Mouse (Mus musculus) liver, embryonic 15.5 days (tissue): ENCODE results near the gene Mrpl45. TPM values are rescaled to one million over a fixed set of nuclear protein-coding genes. Genes with fewer than 3 reads are reported as not detected.
A peak's percentile ranks its signal among the peaks of the same experiment; 100 is the strongest.

ENCODE experiments used
- ATAC-seq: fragments of 200-750 bp; cut with Nextera tagmentation; 2 replicates; pipeline ENCODE4 v1.8.0; 2017; ENCODE audit warnings: moderate number of reproducible peaks, mild to moderate bottlenecking, moderate library complexity; ENCODE audit not compliant: insufficient read depth
- H3K27ac ChIP-seq: fragments of 300-500 bp; sonication (generic); replicated peaks from 2 replicates; pipeline ENCODE4 v1.5.1; 2015; ENCODE audit warnings: mild to moderate bottlenecking, inconsistent platforms
- H3K27me3 ChIP-seq: fragments of 300-500 bp; sonication (generic); 2 replicates; pipeline ENCODE4 v1.6.1; 2015; ENCODE audit warnings: mild to moderate bottlenecking, inconsistent platforms
- H3K36me3 ChIP-seq: fragments of 300-500 bp; sonication (generic); replicated peaks from 2 replicates; pipeline ENCODE4 v1.6.1; 2015; ENCODE audit warnings: moderate library complexity, mild to moderate bottlenecking, inconsistent platforms
- H3K4me1 ChIP-seq: fragments of 300-500 bp; sonication (generic); replicated peaks from 2 replicates; pipeline ENCODE4 v1.6.1; 2015; ENCODE audit warnings: inconsistent platforms
- H3K4me2 ChIP-seq: fragments of 300-500 bp; sonication (generic); 2 replicates; pipeline ENCODE4 v1.6.1; 2015; ENCODE audit warnings: moderate library complexity, mild to moderate bottlenecking, inconsistent platforms
- H3K4me3 ChIP-seq: fragments of 300-500 bp; sonication (generic); replicated peaks from 2 replicates; pipeline ENCODE4 v1.5.1; 2015; ENCODE audit warnings: mild to moderate bottlenecking, inconsistent platforms
- H3K9ac ChIP-seq: fragments of 300-500 bp; sonication (generic); 2 replicates; pipeline ENCODE4 v1.6.1; 2015; ENCODE audit warnings: moderate library complexity, mild to moderate bottlenecking, inconsistent platforms
- H3K9me3 ChIP-seq: fragments of 300-500 bp; sonication (generic); replicated peaks from 2 replicates; pipeline ENCODE4 v1.6.1; 2016; ENCODE audit warnings: inconsistent platforms
- WGBS: fragments of 180-500 bp; shearing (Covaris S2); methylation state at CpG from one replicate; pipeline ENCODE4 v1.1.7; 2015; ENCODE audit warnings: mixed read lengths; ENCODE audit not compliant: insufficient replicate concordance; 5-methylcytosine and 5-hydroxymethylcytosine counted together
- polyA plus RNA-seq: library from polyadenylated mRNA; unstranded; fragments of >200 nt; fragmentation: Nextera tagmentation; extraction: Ambion mirVana; gene quantifications from 2 replicates; pipeline ENCODE4 v1.2.1, GENCODE M21; 2015

Mrpl45 gene
- polyA plus RNA-seq, 1 experiment from 2014 or later: 24.4 TPM

DNA sequence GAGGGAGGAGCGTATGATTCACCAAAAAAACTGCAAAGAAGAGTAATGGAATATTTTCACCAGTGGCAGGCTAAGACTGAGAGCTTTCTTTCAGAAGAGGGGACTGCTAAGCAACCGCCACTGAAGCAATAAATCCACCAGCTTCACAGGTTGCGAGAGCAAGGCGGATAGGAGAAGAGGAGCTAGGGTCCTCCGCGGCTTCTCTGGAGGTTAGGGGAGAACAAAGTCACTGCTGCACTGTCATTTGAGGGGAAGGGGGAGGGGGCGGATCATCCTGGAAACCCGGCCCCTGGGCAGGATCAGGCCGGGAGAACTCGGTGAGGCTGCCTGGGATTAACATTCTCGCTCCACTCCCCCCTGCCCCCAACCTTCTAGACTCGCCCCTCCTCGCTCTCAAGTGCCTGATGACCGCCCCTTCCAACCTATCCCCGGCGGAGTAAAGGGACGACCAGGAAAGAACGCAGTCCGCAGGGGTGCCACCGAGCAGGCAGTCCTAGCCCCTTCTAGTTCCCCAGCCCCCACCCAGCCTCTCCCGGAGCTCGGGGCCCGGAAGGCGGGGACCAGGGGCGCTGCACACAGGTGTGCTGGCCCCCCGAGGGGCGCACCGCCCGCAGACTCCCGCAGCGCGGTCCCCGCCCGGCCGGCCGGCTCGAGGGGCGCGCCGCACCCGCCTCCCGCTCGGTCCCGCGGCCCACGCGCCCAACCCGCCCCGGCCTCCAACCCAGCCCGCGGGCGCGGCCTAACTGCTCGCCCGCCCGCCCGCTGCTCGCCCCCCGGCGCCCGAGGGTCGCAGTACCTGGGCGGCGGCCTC lies 35.9 kb upstream of the Mrpl45 start:
- H3K9ac ChIP-seq: peak overlapping the region; percentile 97
- WGBS: 1% methylated on average over 64 of the region's 64 CpGs
- no peaks in the 10 kb centered on the region; the same call in 1 of the 2 replicates for H3K27me3 ChIP-seq
- H3K36me3 ChIP-seq: no peaks in the 10 kb centered on the region
- peak overlapping the region; percentile 88 for H3K27ac ChIP-seq
- no peaks in the 10 kb centered on the region for H3K9me3 ChIP-seq
- H3K4me2 ChIP-seq: peak overlapping the region; percentile 95
- H3K4me3 ChIP-seq: peak overlapping the region; percentile 97
- ATAC-seq: peak; percentile 77
- peaks cover 41% of the 10 kb centered on the region for H3K4me1 ChIP-seq

GRCm38 (mm10) chr11:97280216-97280861 lies 35.2 kb upstream of the Mrpl45 start, which contains the start of gene Npepps:
Npepps (minus strand) TSS chr11:97280638.
- WGBS: 1% methylated on average over 68 of the region's 83 CpGs
- H3K27ac ChIP-seq: peak within 1 kb of the TSS; percentile 88
- peak within 1 kb of the TSS; percentile 97 for H3K4me3 ChIP-seq
- ATAC-seq: peak; percentile 86
- H3K36me3 ChIP-seq: no peaks in the 10 kb centered on the region
- peak within 1 kb of the TSS; percentile 97 for H3K9ac ChIP-seq
- no peaks in the 10 kb centered on the region; the same call in 1 of the 2 replicates for H3K27me3 ChIP-seq
- no peaks in the 10 kb centered on the region for H3K9me3 ChIP-seq
- peaks cover 41% of the 10 kb centered on the region for H3K4me1 ChIP-seq
- H3K4me2 ChIP-seq: peak within 1 kb of the TSS; percentile 95

DNA sequence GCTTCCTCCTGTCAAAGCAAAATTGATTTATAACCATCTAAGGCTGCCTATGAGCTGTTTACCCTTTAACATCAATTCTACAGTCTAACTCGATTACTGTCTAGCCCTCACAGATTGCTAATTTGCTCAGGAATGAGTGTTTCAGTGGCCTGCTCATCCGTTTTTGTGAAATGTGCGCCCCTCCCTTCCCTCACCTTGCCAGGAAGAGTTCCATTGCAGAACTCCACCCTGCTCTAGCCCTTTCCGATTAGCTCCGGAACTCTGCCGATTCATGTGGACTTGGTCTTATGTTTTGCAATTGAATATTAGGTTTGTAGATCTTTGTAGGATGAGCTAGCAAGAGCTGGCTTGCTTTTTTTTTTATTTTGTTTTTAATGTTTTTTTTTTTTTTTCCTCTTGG lies 33.3 kb upstream of the Mrpl45 start:
- 70% methylated on average over 6 of the region's 6 CpGs for WGBS
- ATAC-seq: no peak
- no peak overlapping the region for H3K4me2 ChIP-seq
- no peaks in the 10 kb centered on the region for H3K9me3 ChIP-seq
- H3K27me3 ChIP-seq: peaks cover 5% of the 10 kb centered on the region; the same call in 1 of the 2 replicates
- peaks cover 32% of the 10 kb centered on the region for H3K4me1 ChIP-seq
- H3K27ac ChIP-seq: no peak overlapping the region
- no peak overlapping the region for H3K4me3 ChIP-seq
- H3K9ac ChIP-seq: no peak overlapping the region
- no peaks in the 10 kb centered on the region for H3K36me3 ChIP-seq

- H3K4me1 ChIP-seq: peaks cover 9% of the 10 kb centered on the region
These were observed 30.7 kb upstream of the Mrpl45 start for GRCm38 (mm10) chr11:97284854-97285253.

GRCm38 (mm10) chr11:97285852-97286775 lies 29.4 kb upstream of the Mrpl45 start:
- no peak for ATAC-seq
- WGBS: 54% methylated on average over 9 of the region's 9 CpGs
- no peak overlapping the region for H3K27ac ChIP-seq
- peaks cover 7% of the 10 kb centered on the region; the same call in 1 of the 2 replicates for H3K27me3 ChIP-seq
- H3K9me3 ChIP-seq: no peaks in the 10 kb centered on the region
- no peaks in the 10 kb centered on the region for H3K36me3 ChIP-seq
- peaks cover 2% of the 10 kb centered on the region for H3K4me1 ChIP-seq
- H3K4me3 ChIP-seq: no peak overlapping the region
- H3K9ac ChIP-seq: no peak overlapping the region
- no peak overlapping the region for H3K4me2 ChIP-seq

More at GRCm38 (mm10) chr11:97284854-97285253, 30.7 kb upstream of the Mrpl45 start:
- H3K27ac ChIP-seq: no peak overlapping the region
- H3K9ac ChIP-seq: no peak overlapping the region
- peaks cover 7% of the 10 kb centered on the region; the same call in 1 of the 2 replicates for H3K27me3 ChIP-seq
- ATAC-seq: no peak
- no peaks in the 10 kb centered on the region for H3K36me3 ChIP-seq
- WGBS: 51% methylated on average over 4 of the region's 4 CpGs
- no peak overlapping the region for H3K4me2 ChIP-seq
- no peak overlapping the region for H3K4me3 ChIP-seq
- no peaks in the 10 kb centered on the region for H3K9me3 ChIP-seq

GRCm38 (mm10) chr11:97286973-97287372 lies 28.5 kb upstream of the Mrpl45 start:
- no peak overlapping the region for H3K9ac ChIP-seq
- no peak overlapping the region for H3K4me3 ChIP-seq
- 44% methylated on average over 6 of the region's 6 CpGs for WGBS
- 0 out of 2 replicates have a peak, but pooled peaks cover 7% of the 10 kb centered on the region for H3K27me3 ChIP-seq
- no peak for ATAC-seq
- H3K27ac ChIP-seq: no peak overlapping the region
- H3K4me2 ChIP-seq: no peak overlapping the region
- no peaks in the 10 kb centered on the region for H3K9me3 ChIP-seq
- no peaks in the 10 kb centered on the region for H3K36me3 ChIP-seq
- H3K4me1 ChIP-seq: no peaks in the 10 kb centered on the region

GRCm38 (mm10) chr11:97287643-97288042 lies 27.9 kb upstream of the Mrpl45 start:
- no peak for ATAC-seq
- H3K36me3 ChIP-seq: no peaks in the 10 kb centered on the region
- H3K9ac ChIP-seq: no peak overlapping the region
- H3K4me2 ChIP-seq: no peak overlapping the region
- no peak overlapping the region for H3K4me3 ChIP-seq
- no peaks in the 10 kb centered on the region for H3K4me1 ChIP-seq
- no peaks in the 10 kb centered on the region for H3K9me3 ChIP-seq
- no peak overlapping the region for H3K27ac ChIP-seq
- 0 out of 2 replicates have a peak, but pooled peaks cover 7% of the 10 kb centered on the region for H3K27me3 ChIP-seq

DNA sequence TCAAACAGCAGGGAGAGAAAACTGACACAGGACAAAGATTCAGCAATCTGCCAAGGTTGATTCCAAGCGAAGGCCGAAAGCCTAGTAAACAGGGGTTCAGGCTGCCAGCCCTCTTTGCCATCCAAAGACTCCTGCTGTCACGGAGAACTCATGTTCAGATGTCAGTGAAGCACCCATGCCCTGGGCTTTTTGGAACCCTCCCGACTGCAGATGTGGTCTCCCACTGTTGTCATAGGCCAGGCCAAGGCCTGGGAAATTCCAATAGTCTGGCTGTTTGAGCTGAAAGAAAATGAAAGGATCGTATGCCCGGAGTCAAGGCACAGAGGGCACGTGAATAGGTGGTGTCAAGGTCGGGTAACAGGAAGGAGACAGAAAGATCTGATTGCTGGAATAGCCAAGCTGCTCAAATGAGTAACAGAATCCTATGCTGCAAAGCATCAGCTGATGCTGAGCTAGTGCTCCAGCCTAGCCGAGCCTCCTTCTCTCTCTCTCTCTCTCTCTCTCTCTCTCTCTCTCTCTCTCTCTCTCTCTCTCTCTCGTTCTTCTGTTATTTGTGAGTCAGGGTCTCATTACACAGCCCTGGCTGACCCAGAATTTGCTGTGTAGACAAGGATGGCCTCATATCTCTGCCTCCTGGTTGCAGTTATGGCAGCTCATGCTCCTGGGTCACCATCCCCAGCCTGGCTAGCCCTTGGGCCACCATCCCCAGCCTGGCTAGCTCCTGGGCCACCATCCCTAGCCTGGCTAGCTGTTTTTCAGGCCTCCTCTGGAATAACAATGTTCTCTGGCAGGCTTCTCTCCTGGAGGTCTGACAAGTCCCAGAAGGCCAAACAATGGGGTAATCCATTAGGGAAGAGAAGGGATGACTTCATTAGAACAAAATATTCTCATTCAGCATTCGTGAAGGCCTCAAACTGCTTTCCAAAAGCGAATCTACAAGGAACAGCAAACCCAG lies 26.0 kb upstream of the Mrpl45 start:
- Histone ChIP-seq H3K4me3 (no peak overlapping the region), H3K9ac (no peak overlapping the region), H3K4me2 (no peak overlapping the region), H3K27ac (no peak overlapping the region), H3K27me3 (0 out of 2 replicates have a peak, but pooled peaks cover 7% of the 10 kb centered on the region), H3K4me1 (no peaks in the 10 kb centered on the region), H3K36me3 (no peaks in the 10 kb centered on the region), H3K9me3 (no peaks in the 10 kb centered on the region)
- WGBS: 54% methylated on average over 12 of the region's 12 CpGs
- ATAC-seq: no peak

DNA sequence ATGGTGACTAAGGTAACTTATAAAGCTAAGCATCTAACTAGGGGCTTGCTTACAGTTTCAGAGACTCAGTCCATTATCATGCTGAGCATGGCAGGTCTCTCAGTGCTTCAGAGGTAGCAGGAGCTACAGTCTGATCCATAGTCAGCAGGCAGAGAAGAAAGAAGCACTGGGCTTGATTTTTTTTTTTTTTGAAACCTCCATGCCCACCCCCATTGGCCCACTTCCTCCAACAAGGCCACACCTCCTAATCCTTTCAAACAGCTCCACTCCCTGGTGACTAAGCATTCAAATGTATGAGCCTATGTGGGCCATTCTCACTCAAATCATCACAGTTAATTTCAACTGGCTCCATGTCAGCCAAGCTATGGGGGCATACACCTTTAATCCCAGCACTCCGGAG lies 22.8 kb upstream of the Mrpl45 start:
- Histone ChIP-seq H3K4me2 (no peak overlapping the region), H3K9ac (no peak overlapping the region), H3K27ac (no peak overlapping the region), H3K36me3 (no peaks in the 10 kb centered on the region), H3K4me3 (no peak overlapping the region), H3K9me3 (no peaks in the 10 kb centered on the region), H3K4me1 (no peaks in the 10 kb centered on the region), H3K27me3 (no peaks in the 10 kb centered on the region)
- WGBS: 85% methylated on average over 1 of the region's 1 CpGs
- ATAC-seq: no peak

DNA sequence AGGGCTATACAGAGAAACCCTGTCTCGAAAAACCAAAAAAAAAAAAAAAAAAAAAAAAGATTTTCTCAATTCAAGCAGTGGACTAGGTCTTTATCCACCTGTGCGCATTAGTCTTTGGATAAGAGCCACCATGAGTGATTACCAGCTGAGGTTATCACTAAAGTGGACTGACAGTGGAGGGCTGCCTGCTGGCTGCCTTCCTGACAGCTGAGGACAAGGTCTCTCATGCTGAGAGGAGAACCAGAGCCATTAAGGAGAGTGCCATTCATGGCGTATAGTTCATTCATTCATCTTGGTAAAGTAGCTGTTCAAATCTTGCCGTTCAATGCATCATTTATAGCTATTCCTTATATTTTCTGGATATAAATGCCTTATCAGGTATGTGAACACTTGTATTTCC lies 19.0 kb upstream of the Mrpl45 start:
- Histone ChIP-seq H3K9ac (no peak overlapping the region), H3K27ac (no peak overlapping the region), H3K9me3 (no peaks in the 10 kb centered on the region), H3K36me3 (no peaks in the 10 kb centered on the region), H3K4me2 (no peak overlapping the region), H3K4me3 (no peak overlapping the region), H3K27me3 (no peaks in the 10 kb centered on the region), H3K4me1 (no peaks in the 10 kb centered on the region)
- ATAC-seq: no peak
- WGBS: 71% methylated on average over 3 of the region's 4 CpGs
